Mouse (Mus musculus) ovary, postnatal 10 days (tissue): ENCODE results near the gene Fbxo11.
A peak's percentile ranks its signal among the peaks of the same experiment; 100 is the strongest.

Experiments used
- DNase-seq: peaks from one replicate; pipeline ENCODE4 v3.0.0; 2022; ENCODE audit warnings: low spot score

The Fbxo11 gene

DNA sequence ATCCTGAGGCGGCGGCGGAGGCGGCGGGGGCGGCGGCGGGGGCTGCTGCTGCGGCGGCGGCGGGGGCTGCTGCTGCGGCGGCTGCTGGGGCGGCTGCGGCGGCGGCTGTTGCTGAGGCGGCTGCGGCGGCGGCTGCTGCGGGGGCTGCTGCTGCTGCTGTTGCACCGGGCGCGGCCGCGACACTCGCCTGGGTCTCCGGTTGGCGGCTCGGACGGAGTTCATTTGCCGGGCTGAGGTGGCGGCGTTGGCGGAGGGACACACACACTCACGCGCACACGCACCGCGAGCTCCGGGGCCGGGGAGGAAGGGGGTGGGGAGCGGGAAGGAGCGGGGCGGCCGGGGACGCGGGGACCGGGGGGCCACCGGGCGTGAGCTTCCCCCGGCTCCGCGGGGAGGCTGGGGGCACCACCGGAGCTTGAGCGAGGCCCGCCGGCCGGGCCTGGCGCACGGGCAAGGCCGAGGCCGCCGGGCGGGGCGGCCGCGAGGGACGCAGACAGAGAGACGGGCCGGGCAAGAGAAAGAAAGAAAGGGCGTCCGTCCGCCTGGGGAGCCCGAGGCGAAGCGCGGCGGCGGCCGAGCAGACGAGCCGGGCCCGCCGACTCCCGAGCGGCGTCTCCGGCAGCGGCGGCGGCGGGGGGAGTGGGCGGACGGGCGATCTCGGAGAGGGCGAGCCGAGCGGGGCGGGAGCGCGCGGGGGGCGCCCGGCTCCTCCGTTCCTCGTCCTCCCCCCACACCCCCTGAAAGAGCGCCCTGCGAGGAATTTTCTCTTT is at the start of gene Fbxo11:
Gene Fbxo11 (minus strand): TSS at position 261 of the 770 bp plus-strand sequence.
- DNase-seq = peak; percentile 37

DNA sequence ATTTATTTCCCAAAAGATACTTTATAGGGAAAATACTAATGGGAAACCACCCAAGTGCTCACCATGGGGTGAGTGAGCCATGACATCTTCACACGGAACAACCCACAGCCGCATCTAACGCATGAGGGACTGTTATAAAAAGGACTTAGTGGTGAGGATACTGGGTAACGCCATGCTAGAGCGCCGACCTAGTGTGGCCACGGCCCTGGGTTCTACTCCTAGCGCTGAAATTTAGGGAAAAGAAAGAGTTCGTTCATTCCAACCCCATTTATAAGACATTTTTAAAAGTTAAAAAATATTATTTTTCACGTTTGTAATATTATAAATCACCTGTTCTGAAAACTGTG is 48.8 kb upstream of the Fbxo11 start:
- DNase-seq = no peak

DNA sequence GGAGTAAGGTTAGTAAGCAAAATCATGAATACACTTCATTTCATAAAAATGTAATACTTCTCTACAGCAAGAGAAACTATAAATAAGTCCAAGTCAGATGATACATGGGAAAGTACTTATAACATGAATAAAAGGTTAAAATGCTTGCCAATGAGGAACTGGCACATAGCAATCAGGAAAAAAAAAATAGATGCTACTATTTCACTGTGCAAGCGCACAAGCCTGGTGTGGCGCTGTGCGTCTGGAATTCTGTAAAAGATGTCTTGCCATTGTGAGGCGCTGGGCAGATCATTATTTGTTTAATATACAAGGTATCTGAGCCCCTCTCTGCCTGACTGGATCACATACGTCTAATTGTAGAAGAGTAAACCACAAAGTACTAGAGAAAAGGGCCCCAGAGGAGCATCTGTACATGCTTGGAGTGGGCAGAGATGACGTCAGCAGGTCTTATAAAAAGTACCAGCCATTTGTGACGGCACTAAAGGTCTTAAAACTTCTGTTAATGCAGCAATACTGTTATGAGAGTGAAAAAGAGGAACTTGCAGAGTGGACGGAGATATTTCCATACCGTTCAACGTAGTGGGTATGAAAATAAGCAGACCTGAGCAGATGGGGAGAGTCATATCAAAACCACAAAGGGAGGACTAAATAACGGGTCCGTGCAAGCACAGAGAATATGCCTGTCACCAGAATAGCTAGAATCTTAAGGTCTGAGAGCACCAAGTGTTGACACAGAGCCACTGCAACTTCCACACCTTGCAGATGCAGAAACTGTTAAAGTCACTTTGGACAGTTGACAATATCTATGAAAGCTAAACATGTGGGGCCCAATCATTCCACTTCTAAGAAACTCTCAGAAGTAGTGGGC is 48.2 kb upstream of the Fbxo11 start:
- DNase-seq = no peak

DNA sequence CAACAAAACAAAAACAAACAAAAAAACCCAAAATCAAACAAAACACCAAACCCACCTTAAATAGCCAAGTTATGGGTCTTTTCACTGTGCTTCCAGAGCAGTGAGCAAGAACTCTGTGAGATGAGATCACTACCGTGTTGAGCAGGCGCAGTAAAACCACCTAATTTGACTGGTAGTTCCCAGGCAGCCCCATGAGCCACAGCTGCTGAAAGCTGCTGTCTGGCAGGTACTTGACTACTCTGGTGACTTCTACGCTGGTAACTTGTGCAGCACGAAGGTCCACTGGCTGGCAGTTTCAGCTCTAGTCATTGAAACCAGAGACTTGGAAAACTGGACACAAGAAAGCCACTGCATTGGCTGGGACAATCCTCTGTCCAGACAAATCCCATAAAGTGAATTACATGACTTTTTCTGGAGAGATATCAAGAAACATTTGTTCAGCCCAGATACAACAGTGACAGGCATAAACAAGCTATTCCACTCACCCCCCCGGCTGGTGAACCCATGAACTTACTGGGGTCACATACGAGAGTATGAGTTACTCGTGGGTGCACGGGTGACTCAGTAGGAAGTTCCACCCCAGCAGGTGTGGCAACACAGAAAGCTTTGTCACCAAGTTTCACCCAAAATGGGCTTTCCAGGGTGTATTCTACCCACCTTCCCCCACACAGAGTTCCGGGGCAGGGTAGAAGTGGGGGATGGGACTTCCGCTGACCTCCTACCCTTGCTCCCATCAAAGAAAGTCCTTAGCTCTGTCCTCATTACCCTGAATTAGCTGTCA is 47.0 kb upstream of the Fbxo11 start:
- no peak for DNase-seq

DNA sequence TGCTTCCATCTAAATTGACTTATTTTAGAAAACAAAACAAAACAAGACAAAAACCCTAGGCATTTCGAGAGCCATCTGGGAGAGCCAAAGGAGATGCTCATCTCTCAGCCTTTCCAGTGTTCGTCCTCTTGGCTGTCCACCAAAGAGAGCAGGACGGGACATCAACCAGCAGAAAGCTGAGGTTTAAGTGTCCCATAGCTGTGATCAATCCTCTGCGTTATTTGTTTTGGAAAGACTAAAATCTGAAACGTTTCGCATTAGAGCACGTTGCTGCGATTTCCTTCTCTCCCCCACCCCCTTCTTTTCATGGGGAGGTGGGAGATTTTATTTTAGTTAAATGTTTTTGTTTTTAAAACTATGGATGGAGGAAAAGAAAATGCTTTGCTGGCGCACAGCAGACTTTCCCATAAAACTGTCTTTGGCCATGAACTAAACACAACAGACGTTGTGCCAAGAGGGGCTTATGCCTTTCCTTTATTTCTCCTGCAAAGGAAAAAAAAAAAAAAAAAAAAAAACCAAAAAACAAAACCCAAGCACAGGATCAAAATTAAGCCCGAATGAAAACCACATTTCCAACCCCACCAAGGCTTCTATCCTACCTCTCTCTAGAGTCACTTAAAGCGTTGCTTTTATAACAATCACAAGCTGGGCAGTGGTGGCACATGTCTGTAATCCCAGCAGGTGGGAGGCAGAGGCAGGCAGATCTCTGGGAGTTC is 46.1 kb upstream of the Fbxo11 start:
- no peak for DNase-seq

DNA sequence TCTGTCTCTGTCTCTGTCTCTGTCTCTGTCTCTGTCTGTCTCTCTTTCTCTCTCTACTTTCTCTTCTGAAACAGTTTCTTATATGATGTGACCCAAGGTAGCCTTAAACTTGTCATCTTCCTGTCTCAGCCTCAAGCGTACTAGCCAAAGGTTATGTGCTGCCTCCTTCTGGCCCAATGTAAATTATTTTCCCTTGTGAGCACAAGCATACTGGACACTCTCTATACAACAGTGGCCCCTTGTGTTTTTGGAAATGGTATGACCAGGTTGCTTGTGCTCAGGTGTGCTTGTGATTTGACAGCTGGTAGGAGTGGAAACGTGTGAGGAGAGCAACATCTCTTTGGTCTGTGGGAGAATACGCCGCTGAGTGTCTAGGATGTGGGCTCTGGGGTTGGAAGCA is 42.6 kb upstream of the Fbxo11 start:
- DNase-seq = no peak

DNA sequence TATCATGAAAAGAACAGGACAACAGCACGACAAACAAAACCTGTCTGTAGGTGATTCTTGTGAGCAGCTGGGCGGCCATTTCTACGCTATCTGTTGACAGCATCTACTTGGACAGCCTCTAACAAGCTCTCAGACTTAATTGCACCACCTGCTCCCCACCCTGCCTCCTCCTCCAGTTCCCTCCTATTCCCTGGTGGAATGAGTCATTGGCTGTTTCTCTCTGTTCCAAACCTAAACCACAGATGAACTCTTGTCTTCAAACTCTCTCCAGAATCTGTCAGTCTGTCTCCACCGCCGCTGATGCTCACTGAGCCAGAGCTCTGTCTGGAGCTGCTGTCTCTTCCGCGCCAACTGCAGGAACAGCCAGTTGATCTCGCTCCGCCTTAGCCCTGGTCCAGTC is 41.3 kb upstream of the Fbxo11 start:
- no peak for DNase-seq

DNA sequence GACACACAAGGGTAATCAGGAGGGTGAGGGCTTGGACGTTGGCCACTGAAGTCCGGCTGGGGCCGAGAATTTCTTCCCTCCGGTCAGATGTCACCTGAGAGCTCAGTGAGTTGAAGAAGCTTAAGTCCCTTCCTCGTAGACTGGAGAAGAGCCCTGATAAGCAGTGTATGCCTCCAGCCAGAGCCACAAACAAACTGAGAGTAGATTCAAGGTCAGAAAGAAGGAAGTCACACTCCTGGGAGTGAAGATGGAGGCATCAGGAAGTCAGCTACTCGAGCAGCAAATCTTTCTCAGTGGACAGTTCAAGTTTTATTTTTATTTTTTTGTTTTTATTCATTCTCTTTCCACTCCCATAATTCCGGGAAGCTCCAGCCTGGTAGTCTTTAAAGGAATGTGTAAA is 37.5 kb upstream of the Fbxo11 start:
- DNase-seq = no peak

DNA sequence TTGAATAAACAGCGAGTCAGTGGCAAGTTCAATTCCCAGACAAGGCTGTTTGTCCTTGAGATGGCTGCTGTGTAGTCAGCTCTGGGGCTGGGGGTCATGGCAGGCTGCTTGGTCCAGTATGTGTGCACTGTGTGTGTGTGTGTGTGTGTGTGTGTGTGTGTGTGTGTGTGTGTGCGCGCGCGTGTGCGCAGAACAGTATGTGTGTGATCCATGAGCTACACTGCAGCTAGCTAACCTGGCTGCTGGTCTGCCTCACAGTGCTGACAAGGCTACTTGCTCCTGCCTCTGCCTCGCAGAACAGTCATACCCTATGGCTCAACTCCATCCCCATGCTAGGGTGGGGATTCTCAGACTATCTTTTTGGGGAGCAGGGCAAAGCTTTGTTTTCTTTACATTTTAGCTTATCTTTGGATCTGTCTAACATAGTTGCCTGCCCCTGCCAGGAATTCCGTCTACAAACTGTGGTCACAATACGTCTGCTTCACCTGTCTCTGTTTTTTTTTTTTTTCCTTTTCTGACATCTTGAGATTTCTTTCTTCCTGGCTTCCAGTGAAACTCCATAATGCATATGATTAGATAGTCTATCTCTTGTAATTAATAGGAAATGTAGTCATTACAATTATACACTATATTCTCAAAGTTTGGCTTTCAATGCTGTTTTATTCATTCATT is 33.2 kb upstream of the Fbxo11 start:
- no peak for DNase-seq

DNA sequence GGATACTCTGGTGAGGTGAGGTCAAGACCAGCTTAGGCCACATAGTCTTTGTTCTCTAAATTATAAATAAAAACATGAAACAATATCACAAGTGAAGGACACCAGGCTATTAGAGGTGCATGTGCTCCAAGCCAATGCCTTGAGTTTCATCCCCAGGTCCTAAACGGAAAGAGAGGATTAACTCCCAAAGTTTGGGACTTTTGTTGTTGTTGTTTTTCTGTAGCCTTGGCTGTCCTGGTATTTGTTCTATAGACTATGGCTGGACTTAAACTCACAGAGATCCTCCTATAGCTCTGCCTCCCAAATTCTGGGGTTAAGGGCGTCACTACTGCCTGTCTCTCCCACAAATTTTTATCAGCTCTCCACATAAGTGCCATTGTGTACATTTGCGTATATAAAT is 32.5 kb upstream of the Fbxo11 start:
- no peak for DNase-seq

DNA sequence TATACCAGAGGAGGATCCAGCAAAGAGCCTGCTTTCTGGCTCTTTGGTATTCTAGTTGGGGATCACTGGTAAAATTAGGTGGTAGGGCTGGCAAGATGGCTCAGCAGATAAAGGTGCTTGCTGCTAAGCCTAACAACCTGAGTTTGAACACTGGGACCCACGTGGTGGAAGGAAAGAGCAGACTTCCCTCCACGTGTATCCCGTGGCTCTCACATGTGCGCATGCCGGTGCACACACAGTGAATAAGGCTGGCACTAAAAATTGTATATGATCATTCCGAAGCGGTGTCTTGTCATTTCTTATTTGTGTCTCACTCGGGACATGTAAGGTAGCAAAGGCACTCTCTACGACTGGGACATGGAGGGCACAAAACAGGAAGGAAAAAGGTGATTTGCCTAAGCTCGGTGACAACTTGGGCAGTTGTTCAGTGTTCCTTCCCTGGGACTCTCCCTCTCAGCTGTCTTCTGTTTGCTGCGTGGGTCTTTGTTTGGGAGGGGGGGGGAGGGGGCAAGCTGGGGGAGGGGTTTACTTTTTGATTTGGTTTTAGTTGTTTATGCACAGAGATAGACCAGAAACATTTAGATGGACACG is 31.8 kb upstream of the Fbxo11 start:
- no peak for DNase-seq

DNA sequence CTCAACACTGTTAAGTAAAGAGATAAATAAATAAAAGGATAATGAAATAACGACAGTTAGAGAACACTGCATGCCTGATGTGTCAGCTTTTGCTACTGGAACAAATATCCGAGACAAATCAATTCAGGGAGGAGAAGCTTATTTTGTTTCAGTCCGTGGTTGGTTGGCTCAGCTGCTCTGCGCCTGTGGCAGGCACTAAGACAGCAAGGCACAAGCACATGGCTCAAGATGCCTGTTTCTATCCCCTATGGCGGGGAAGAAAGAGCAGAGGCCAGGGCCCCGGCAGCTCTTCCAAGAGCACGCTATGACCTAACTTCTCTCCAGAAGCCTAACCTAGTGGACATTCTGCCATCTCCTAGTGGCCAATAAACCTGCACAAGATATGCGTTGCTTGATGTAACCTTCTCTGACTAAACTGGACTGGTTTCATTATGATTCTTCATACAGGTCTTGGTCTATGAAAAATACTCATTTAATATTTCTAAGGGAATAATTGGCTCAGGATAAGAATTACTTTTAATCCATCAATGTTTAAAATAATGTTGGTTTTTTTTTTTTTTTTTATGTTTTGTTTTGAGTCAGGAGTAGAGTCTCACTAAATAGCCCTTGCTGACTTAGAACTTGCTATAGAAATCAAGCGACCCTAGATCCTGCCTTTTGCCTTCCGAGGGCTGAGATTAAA is 30.6 kb upstream of the Fbxo11 start:
- no peak for DNase-seq

DNA sequence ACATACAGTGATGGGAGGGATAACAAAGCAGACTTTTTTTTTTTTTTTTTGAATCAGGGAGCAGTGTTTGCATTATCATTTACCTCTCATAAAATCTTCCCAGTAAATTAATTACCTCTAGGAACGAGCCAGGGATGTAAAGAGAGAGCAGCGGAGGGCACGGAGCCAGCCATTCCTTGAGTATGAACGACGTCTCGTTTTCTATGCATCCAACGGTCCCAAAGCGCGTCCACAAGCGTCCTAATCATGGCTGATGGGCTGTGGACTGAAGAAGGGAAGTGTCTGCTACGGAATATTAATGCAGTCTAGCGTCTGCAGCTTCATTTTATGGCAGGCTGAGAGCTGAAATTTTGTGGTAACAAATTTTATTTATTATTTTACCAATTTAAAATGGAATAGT is 29.2 kb upstream of the Fbxo11 start:
- no peak for DNase-seq

DNA sequence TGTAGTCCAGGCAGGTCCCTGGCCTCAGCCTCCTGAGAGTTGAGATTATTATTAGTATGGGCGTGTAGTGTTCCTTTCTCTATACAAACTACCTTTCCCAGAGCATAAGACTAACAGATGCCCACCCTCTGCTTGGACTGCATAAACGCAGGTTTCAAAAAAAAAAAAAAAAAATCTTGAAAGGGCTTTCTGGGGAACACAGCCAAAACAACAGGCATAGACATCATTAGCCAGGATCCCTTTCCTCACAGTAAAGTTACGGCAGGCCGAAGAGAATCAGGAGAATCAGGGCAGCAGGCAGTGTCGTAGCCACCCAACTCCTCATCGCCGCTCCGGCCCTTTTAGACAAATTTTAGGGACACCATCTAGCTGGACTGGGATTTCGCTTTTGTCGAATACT is 28.7 kb upstream of the Fbxo11 start:
- no peak for DNase-seq

DNA sequence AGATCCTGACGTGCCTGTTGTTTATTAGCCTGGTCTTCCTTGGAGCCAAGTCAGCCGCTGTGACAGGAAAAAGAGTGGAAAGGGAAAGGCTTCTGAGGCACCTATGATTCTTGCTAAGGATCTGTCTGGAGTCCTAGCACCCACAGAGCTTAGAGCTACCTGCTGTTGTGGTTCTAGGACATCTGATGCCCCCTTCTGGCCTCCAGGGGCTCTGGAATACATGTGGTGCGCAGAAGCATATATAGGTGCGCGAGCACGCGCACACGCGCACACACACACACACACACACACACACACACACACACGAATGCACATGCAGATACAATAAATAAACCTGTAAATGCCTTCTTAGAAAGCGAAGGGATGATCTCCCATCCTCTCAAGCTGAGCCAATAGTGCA is 20.9 kb upstream of the Fbxo11 start:
- DNase-seq = no peak

DNA sequence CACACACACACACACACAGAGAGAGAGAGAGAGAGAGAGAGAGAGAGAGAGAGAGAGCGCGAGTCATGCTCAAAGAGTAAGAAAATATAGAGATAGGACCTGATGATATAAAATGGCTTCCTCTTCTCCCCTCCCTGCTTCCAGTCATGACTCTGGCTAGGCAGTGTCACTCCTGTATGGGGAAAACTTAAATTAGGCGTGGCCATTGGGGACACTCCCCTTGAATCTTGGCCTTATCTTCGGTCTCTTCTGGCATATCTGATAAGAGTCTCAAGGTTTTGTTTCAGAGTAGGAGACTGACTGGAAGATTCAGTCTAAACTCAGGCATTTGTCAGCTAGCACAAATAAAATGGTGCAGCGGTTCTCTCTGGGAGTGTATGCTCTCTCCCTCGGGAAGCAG is 16.4 kb upstream of the Fbxo11 start:
- DNase-seq = no peak

DNA sequence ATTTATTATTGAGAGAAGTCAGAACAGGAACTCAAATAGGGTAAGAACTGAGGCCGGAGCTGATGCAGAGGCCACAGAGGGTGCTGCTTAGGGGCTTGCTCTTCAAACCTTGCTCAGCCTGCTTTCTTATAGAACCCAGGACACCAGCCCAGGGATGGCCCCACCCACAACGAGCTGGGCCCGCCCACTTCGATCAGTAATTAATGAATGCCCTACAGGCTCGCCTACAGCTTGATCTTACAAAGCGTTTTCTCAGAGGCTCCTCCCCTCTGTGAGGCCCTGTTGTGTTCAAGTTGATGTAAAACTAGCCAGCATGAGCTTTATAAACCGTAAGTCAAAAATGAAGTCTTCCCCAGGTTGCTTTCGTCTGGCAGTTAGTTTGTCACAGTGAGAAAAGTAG is 14.7 kb upstream of the Fbxo11 start:
- no peak for DNase-seq

DNA sequence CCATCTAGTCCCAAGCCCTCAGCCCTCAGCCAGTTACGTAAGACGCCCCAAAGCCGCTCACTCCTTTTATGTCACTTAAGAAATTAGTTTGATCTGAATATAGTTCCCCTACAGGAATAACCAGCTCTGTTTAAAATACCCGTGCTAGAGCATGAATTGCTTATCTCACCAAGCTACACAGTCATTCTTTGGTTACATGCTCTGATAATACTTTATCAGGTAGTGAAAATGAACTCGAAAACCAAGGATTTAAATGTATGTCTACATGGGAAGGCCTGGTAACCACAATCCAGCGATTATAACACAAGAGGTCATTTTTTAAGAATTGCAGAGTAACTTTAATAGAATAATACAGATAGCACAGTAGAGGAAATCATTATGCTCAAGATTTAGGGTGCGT is 7.0 kb upstream of the Fbxo11 start:
- DNase-seq = no peak

DNA sequence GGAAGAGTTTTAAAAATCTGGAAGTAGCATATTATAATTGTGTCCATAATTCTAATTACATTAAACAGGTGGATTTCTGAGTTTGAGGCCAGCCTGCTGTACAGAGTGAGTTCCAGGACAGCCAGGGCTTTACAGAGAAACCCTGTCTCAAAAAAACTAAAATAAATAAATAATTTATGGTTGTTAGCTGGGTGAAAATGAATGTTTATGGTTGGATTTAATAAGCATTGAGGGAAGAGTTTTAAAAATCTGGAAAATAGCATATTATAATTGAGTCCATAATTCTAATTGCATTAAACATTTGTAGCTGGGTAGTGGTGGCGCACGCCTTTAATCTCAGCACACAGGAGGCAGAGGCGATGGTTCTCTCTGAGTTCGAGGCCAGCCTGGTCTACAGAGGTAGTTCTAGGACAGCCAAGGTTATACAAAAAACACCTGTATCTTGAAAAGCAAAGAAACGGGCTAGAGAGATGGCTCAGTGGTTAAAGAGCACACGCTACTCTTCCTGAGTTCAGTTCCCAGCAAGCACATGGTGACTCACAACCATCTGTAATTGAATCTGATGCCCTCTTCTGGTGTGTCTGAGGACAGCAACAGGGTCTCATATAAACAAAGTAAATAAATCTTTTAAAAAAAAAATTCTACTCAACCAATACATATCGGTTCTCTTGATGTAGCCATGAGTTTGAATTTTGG is 3.1 kb upstream of the Fbxo11 start:
- no peak for DNase-seq
